Mouse (Mus musculus) forebrain, embryonic 14.5 days (tissue): ENCODE results near the gene Fxyd7. TPM values are rescaled to one million over a fixed set of nuclear protein-coding genes. Genes with fewer than 3 reads are reported as not detected.

Experiments used
- ATAC-seq: fragments of 200-750 bp; cut with Nextera tagmentation; 2 replicates; pipeline ENCODE4 v1.8.0; 2017; ENCODE audit warnings: mild to moderate bottlenecking, moderate library complexity
- DNase-seq: peaks from one replicate; pipeline ENCODE4 v3.0.0-alpha.2; 2015; ENCODE audit warnings: low spot score
- H3K27ac ChIP-seq: fragments of 300-500 bp; sonication (generic); 2 replicates; pipeline ENCODE4 v1.5.1; 2014; ENCODE audit warnings: low read depth, mild to moderate bottlenecking, control low read depth, low read length, moderate library complexity
- H3K27me3 ChIP-seq: fragments of 300-500 bp; sonication (generic); replicated peaks from 2 replicates; pipeline ENCODE4 v1.6.1; 2014; ENCODE audit warnings: low read length, control low read depth, mixed read lengths; ENCODE audit not compliant: control insufficient read depth, insufficient read depth
- H3K36me3 ChIP-seq: fragments of 300-500 bp; sonication (generic); 2 replicates; pipeline ENCODE4 v1.6.1; 2014; ENCODE audit warnings: low read length, control low read depth; ENCODE audit not compliant: control insufficient read depth, insufficient read depth
- H3K4me1 ChIP-seq: fragments of 300-500 bp; sonication (generic); 2 replicates; pipeline ENCODE4 v1.6.1; 2014; ENCODE audit warnings: antibody characterized with exemption, low read length, control low read depth; ENCODE audit not compliant: control insufficient read depth, insufficient read depth
- H3K4me2 ChIP-seq: fragments of 300-500 bp; sonication (generic); 2 replicates; pipeline ENCODE4 v1.6.1; 2014; ENCODE audit warnings: mild to moderate bottlenecking, control low read depth, low read length
- H3K4me3 ChIP-seq: fragments of 300-500 bp; sonication (generic); 2 replicates; pipeline ENCODE4 v1.5.1; 2014; ENCODE audit warnings: low read depth, low read length, control low read depth
- H3K9ac ChIP-seq: fragments of 300-500 bp; sonication (generic); 2 replicates; pipeline ENCODE4 v1.6.1; 2014; ENCODE audit warnings: mild to moderate bottlenecking, low read length, control low read depth, moderate library complexity
- H3K9me3 ChIP-seq: fragments of 300-500 bp; sonication (generic); replicated peaks from 2 replicates; pipeline ENCODE4 v1.6.1; 2016; ENCODE audit warnings: low read length, control low read depth, mixed read lengths; ENCODE audit not compliant: control insufficient read depth
- WGBS: fragments of 180-500 bp; shearing (Covaris S2); extraction: QIAGEN DNeasy Blood & Tissue Kit; methylation state at CpG from one replicate; pipeline ENCODE4 v1.1.7; 2014; 5-methylcytosine and 5-hydroxymethylcytosine counted together
- polyA plus RNA-seq: library from polyadenylated mRNA; unstranded; fragments of >200 nt; fragmentation: Nextera tagmentation; extraction: Ambion mirVana; gene quantifications from 2 replicates; pipeline ENCODE4 v1.2.1, GENCODE M21; 2014

The Fxyd7 gene
- polyA plus RNA-seq, 1 experiment from 2014 or later = 46.8 TPM

- DNase-seq (no peak), ATAC-seq (no peak)
- Histone ChIP-seq H3K4me1 (no peaks in the 10 kb centered on the region), H3K27me3 (no peaks in the 10 kb centered on the region), H3K36me3 (no peaks in the 10 kb centered on the region), H3K4me2 (no peak overlapping the region), H3K9me3 (no peaks in the 10 kb centered on the region), H3K9ac (no peak overlapping the region), H3K4me3 (no peak overlapping the region), H3K27ac (no peak overlapping the region)
- WGBS = 87% methylated on average over 5 of the region's 5 CpGs
These were observed 38.3 kb downstream of the Fxyd7 start for GRCm38 (mm10) chr7:31012971-31013370.

GRCm38 (mm10) chr7:31008889-31009288 is 42.4 kb downstream of the Fxyd7 start:
- Histone ChIP-seq H3K4me2 (no peak overlapping the region), H3K9me3 (no peaks in the 10 kb centered on the region), H3K9ac (no peak overlapping the region), H3K36me3 (no peaks in the 10 kb centered on the region), H3K27ac (no peak overlapping the region), H3K27me3 (no peaks in the 10 kb centered on the region), H3K4me3 (no peak overlapping the region), H3K4me1 (no peaks in the 10 kb centered on the region)
- WGBS = 82% methylated on average over 3 of the region's 3 CpGs
- DNase-seq (no peak), ATAC-seq (no peak)

- no peak overlapping the region for H3K4me2 ChIP-seq
- no peak overlapping the region for H3K9ac ChIP-seq
- WGBS = 60% methylated on average over 1 of the region's 1 CpGs
- H3K4me1 ChIP-seq = no peaks in the 10 kb centered on the region
- H3K4me3 ChIP-seq = no peak overlapping the region
- DNase-seq (no peak), ATAC-seq (no peak)
- no peaks in the 10 kb centered on the region for H3K27me3 ChIP-seq
- no peaks in the 10 kb centered on the region for H3K36me3 ChIP-seq
- no peak overlapping the region for H3K27ac ChIP-seq
- no peaks in the 10 kb centered on the region for H3K9me3 ChIP-seq
These were observed 43.1 kb downstream of the Fxyd7 start for GRCm38 (mm10) chr7:31008175-31008574.

- no peaks in the 10 kb centered on the region for H3K4me1 ChIP-seq
- no peak overlapping the region for H3K9ac ChIP-seq
- H3K36me3 ChIP-seq = no peaks in the 10 kb centered on the region
- DNase-seq (no peak), ATAC-seq (no peak)
- H3K4me2 ChIP-seq = no peak overlapping the region
- no peak overlapping the region for H3K27ac ChIP-seq
- no peaks in the 10 kb centered on the region for H3K27me3 ChIP-seq
- WGBS = 88% methylated on average over 1 of the region's 1 CpGs
- H3K4me3 ChIP-seq = no peak overlapping the region
- no peaks in the 10 kb centered on the region for H3K9me3 ChIP-seq
These were observed 43.5 kb downstream of the Fxyd7 start for GRCm38 (mm10) chr7:31007775-31008174.

GRCm38 (mm10) chr7:31002650-31003049 is 48.6 kb downstream of the Fxyd7 start:
- 83% methylated on average over 8 of the region's 8 CpGs for WGBS
- Histone ChIP-seq H3K27me3 (no peaks in the 10 kb centered on the region), H3K4me2 (no peak overlapping the region), H3K4me1 (no peaks in the 10 kb centered on the region), H3K4me3 (no peak overlapping the region), H3K27ac (no peak overlapping the region), H3K9me3 (no peaks in the 10 kb centered on the region), H3K36me3 (no peaks in the 10 kb centered on the region), H3K9ac (no peak overlapping the region)
- ATAC-seq (no peak), DNase-seq (no peak)

GRCm38 (mm10) chr7:31000505-31001020 is 50.7 kb downstream of the Fxyd7 start:
- 45% methylated on average over 7 of the region's 7 CpGs for WGBS
- ATAC-seq = no peak

GRCm38 (mm10) chr7:30996491-30996890 is 54.8 kb downstream of the Fxyd7 start:
- DNase-seq = no peak
- no peaks in the 10 kb centered on the region for H3K27me3 ChIP-seq
- no peak for ATAC-seq
- H3K9me3 ChIP-seq = no peaks in the 10 kb centered on the region
- H3K4me2 ChIP-seq = no peak overlapping the region
- no peaks in the 10 kb centered on the region for H3K4me1 ChIP-seq
- no peaks in the 10 kb centered on the region for H3K36me3 ChIP-seq
- H3K27ac ChIP-seq = no peak overlapping the region
- no peak overlapping the region for H3K4me3 ChIP-seq
- WGBS = 92% methylated on average over 2 of the region's 2 CpGs
- no peak overlapping the region for H3K9ac ChIP-seq

More at GRCm38 (mm10) chr7:31000505-31001020, 50.7 kb downstream of the Fxyd7 start:
- Histone ChIP-seq H3K9ac (no peak overlapping the region), H3K4me1 (no peaks in the 10 kb centered on the region), H3K4me2 (no peak overlapping the region), H3K27me3 (no peaks in the 10 kb centered on the region), H3K27ac (no peak overlapping the region), H3K4me3 (no peak overlapping the region), H3K36me3 (no peaks in the 10 kb centered on the region), H3K9me3 (no peaks in the 10 kb centered on the region)
- peak; percentile 47 for DNase-seq

GRCm38 (mm10) chr7:30993986-30994385 is 57.3 kb downstream of the Fxyd7 start:
- Histone ChIP-seq H3K4me2 (no peak overlapping the region), H3K9me3 (no peaks in the 10 kb centered on the region), H3K4me1 (no peaks in the 10 kb centered on the region), H3K9ac (no peak overlapping the region), H3K36me3 (no peaks in the 10 kb centered on the region), H3K27ac (no peak overlapping the region), H3K4me3 (no peak overlapping the region), H3K27me3 (no peaks in the 10 kb centered on the region)
- no peak for ATAC-seq
- 84% methylated on average over 5 of the region's 5 CpGs for WGBS
- DNase-seq = no peak
